Mouse (Mus musculus): Measurements from ENCODE around the gene Kcnma1. TPM values are rescaled to one million over a fixed set of nuclear protein-coding genes. Genes with fewer than 3 reads are reported as not detected.

Gene Kcnma1
- polyA plus RNA-seq, 1 experiment from 2014 or later = 0.19 TPM

- 18% methylated on average over 4 of the region's 4 CpGs for WGBS
- no peak overlapping the region for H3K27ac ChIP-seq (replicated peaks)
- peak; percentile 37; the same call in 1 of the 2 replicates for ATAC-seq (ENCODE audit: extremely low read depth, insufficient number of reproducible peaks, low FRiP score, low TSS enrichment)
- H3K4me1 ChIP-seq = peaks cover 16% of the 10 kb centered on the region
- no peaks in the 10 kb centered on the region for H3K36me3 ChIP-seq
- no peaks in the 10 kb centered on the region for H3K9me3 ChIP-seq
- no peak overlapping the region for H3K9ac ChIP-seq
- no peak overlapping the region for H3K4me3 ChIP-seq
- H3K4me2 ChIP-seq = no peak overlapping the region
- H3K27me3 ChIP-seq (replicated peaks) = peaks cover 90% of the 10 kb centered on the region
Observed at GRCm38 (mm10) chr14:23682758-23683157, 331.5 kb downstream of the Kcnma1 start.

- Histone ChIP-seq H3K9me3 (no peaks in the 10 kb centered on the region), H3K9ac (no peak overlapping the region), H3K36me3 (no peaks in the 10 kb centered on the region), H3K4me3 (no peak overlapping the region), H3K27ac (replicated peaks) (no peak overlapping the region), H3K27me3 (replicated peaks) (peaks cover 90% of the 10 kb centered on the region), H3K4me1 (peaks cover 16% of the 10 kb centered on the region), H3K4me2 (no peak overlapping the region)
- WGBS = 53% methylated on average over 2 of the region's 2 CpGs
- no peak for ATAC-seq (ENCODE audit: extremely low read depth, insufficient number of reproducible peaks, low FRiP score, low TSS enrichment)
Observed at GRCm38 (mm10) chr14:23679378-23679777, 334.9 kb downstream of the Kcnma1 start.

- WGBS = 71% methylated on average over 3 of the region's 3 CpGs
- Histone ChIP-seq H3K4me1 (no peaks in the 10 kb centered on the region), H3K27ac (replicated peaks) (no peak overlapping the region), H3K9ac (no peak overlapping the region), H3K4me2 (no peak overlapping the region), H3K4me3 (no peak overlapping the region), H3K27me3 (replicated peaks) (peaks cover 58% of the 10 kb centered on the region), H3K9me3 (peaks cover 13% of the 10 kb centered on the region), H3K36me3 (no peaks in the 10 kb centered on the region)
- ATAC-seq (ENCODE audit: extremely low read depth, insufficient number of reproducible peaks, low FRiP score, low TSS enrichment) = no peak
Observed at GRCm38 (mm10) chr14:23666420-23666819, 347.9 kb downstream of the Kcnma1 start.

- WGBS = 65% methylated on average over 4 of the region's 4 CpGs
- Histone ChIP-seq H3K27ac (replicated peaks) (no peak overlapping the region), H3K27me3 (replicated peaks) (peaks cover 64% of the 10 kb centered on the region), H3K4me1 (no peaks in the 10 kb centered on the region), H3K9me3 (no peaks in the 10 kb centered on the region), H3K4me3 (no peak overlapping the region), H3K36me3 (no peaks in the 10 kb centered on the region), H3K4me2 (no peak overlapping the region), H3K9ac (no peak overlapping the region)
- ATAC-seq (ENCODE audit: extremely low read depth, insufficient number of reproducible peaks, low FRiP score, low TSS enrichment) = no peak
Observed at GRCm38 (mm10) chr14:23651682-23652081, 362.6 kb downstream of the Kcnma1 start.

GRCm38 (mm10) chr14:23650126-23650525 is 364.2 kb downstream of the Kcnma1 start:
- peaks cover 75% of the 10 kb centered on the region for H3K27me3 ChIP-seq (replicated peaks)
- H3K4me1 ChIP-seq = no peaks in the 10 kb centered on the region

GRCm38 (mm10) chr14:23645361-23646063 is 368.8 kb downstream of the Kcnma1 start:
- 69% methylated on average over 9 of the region's 9 CpGs for WGBS
- H3K4me3 ChIP-seq = no peak overlapping the region
- H3K9me3 ChIP-seq = no peaks in the 10 kb centered on the region
- no peak overlapping the region for H3K9ac ChIP-seq
- no peaks in the 10 kb centered on the region for H3K36me3 ChIP-seq
- ATAC-seq (ENCODE audit: extremely low read depth, insufficient number of reproducible peaks, low FRiP score, low TSS enrichment) = no peak
- H3K4me2 ChIP-seq = no peak overlapping the region
- H3K27ac ChIP-seq (replicated peaks) = no peak overlapping the region
- H3K27me3 ChIP-seq (replicated peaks) = peaks cover 72% of the 10 kb centered on the region
- H3K4me1 ChIP-seq = no peaks in the 10 kb centered on the region

More at GRCm38 (mm10) chr14:23650126-23650525, 364.2 kb downstream of the Kcnma1 start:
- Histone ChIP-seq H3K4me2 (no peak overlapping the region), H3K9ac (no peak overlapping the region), H3K27ac (replicated peaks) (no peak overlapping the region), H3K36me3 (no peaks in the 10 kb centered on the region), H3K9me3 (no peaks in the 10 kb centered on the region), H3K4me3 (no peak overlapping the region)
- 73% methylated on average over 3 of the region's 3 CpGs for WGBS
- ATAC-seq (ENCODE audit: extremely low read depth, insufficient number of reproducible peaks, low FRiP score, low TSS enrichment) = no peak

GRCm38 (mm10) chr14:23643162-23643561 is 371.1 kb downstream of the Kcnma1 start:
- 78% methylated on average over 3 of the region's 3 CpGs for WGBS
- no peaks in the 10 kb centered on the region for H3K9me3 ChIP-seq
- H3K4me2 ChIP-seq = no peak overlapping the region
- no peaks in the 10 kb centered on the region for H3K36me3 ChIP-seq
- no peak for ATAC-seq (ENCODE audit: extremely low read depth, insufficient number of reproducible peaks, low FRiP score, low TSS enrichment)
- H3K9ac ChIP-seq = no peak overlapping the region
- no peak overlapping the region for H3K4me3 ChIP-seq
- no peaks in the 10 kb centered on the region for H3K4me1 ChIP-seq
- no peak overlapping the region for H3K27ac ChIP-seq (replicated peaks)
- peaks cover 51% of the 10 kb centered on the region for H3K27me3 ChIP-seq (replicated peaks)

GRCm38 (mm10) chr14:23640665-23641064 is 373.6 kb downstream of the Kcnma1 start:
- no peak overlapping the region for H3K4me3 ChIP-seq
- no peak overlapping the region for H3K9ac ChIP-seq
- no peaks in the 10 kb centered on the region for H3K36me3 ChIP-seq
- no peak for ATAC-seq (ENCODE audit: extremely low read depth, insufficient number of reproducible peaks, low FRiP score, low TSS enrichment)
- H3K9me3 ChIP-seq = no peaks in the 10 kb centered on the region
- no peak overlapping the region for H3K4me2 ChIP-seq
- peaks cover 40% of the 10 kb centered on the region for H3K27me3 ChIP-seq (replicated peaks)
- no peak overlapping the region for H3K27ac ChIP-seq (replicated peaks)
- H3K4me1 ChIP-seq = 0 out of 2 replicates have a peak, but pooled peaks cover 4% of the 10 kb centered on the region
- 39% methylated on average over 2 of the region's 2 CpGs for WGBS

GRCm38 (mm10) chr14:23638078-23638695 is 376.1 kb downstream of the Kcnma1 start:
- no peak overlapping the region for H3K4me3 ChIP-seq
- 66% methylated on average over 3 of the region's 3 CpGs for WGBS
- H3K27ac ChIP-seq (replicated peaks) = no peak overlapping the region
- no peak overlapping the region for H3K4me2 ChIP-seq
- peaks cover 8% of the 10 kb centered on the region; the same call in 1 of the 2 replicates for H3K4me1 ChIP-seq
- ATAC-seq (ENCODE audit: extremely low read depth, insufficient number of reproducible peaks, low FRiP score, low TSS enrichment) = no peak
- H3K36me3 ChIP-seq = no peaks in the 10 kb centered on the region
- H3K9me3 ChIP-seq = no peaks in the 10 kb centered on the region
- H3K9ac ChIP-seq = no peak overlapping the region
- H3K27me3 ChIP-seq (replicated peaks) = peaks cover 21% of the 10 kb centered on the region

- Histone ChIP-seq H3K4me1 (peaks cover 8% of the 10 kb centered on the region; the same call in 1 of the 2 replicates), H3K4me3 (no peak overlapping the region), H3K4me2 (no peak overlapping the region), H3K36me3 (no peaks in the 10 kb centered on the region), H3K27me3 (replicated peaks) (peaks cover 17% of the 10 kb centered on the region), H3K27ac (replicated peaks) (no peak overlapping the region), H3K9me3 (no peaks in the 10 kb centered on the region), H3K9ac (no peak overlapping the region)
- ATAC-seq (ENCODE audit: extremely low read depth, insufficient number of reproducible peaks, low FRiP score, low TSS enrichment) = no peak
- WGBS = 48% methylated on average over 4 of the region's 4 CpGs
Observed at GRCm38 (mm10) chr14:23635903-23636302, 378.4 kb downstream of the Kcnma1 start.

- Histone ChIP-seq H3K4me1 (peaks cover 8% of the 10 kb centered on the region; the same call in 1 of the 2 replicates), H3K9ac (no peak overlapping the region), H3K9me3 (no peaks in the 10 kb centered on the region), H3K4me2 (no peak overlapping the region), H3K36me3 (no peaks in the 10 kb centered on the region), H3K4me3 (no peak overlapping the region), H3K27ac (replicated peaks) (no peak overlapping the region), H3K27me3 (replicated peaks) (peaks cover 21% of the 10 kb centered on the region)
- WGBS = 80% methylated on average over 5 of the region's 5 CpGs
- no peak for ATAC-seq (ENCODE audit: extremely low read depth, insufficient number of reproducible peaks, low FRiP score, low TSS enrichment)
Observed at GRCm38 (mm10) chr14:23633011-23633595, 381.2 kb downstream of the Kcnma1 start.
